Mouse (Mus musculus) hindbrain, embryonic 12.5 days (tissue): ENCODE data around the gene 4930558K02Rik. TPM values are rescaled to one million over a fixed set of nuclear protein-coding genes. Genes with fewer than 3 reads are reported as not detected.

Experiments
- ATAC-seq: fragments of 200-750 bp; cut with Nextera tagmentation; 2 replicates; pipeline ENCODE4 v1.8.0; 2017; ENCODE audit warnings: moderate TSS enrichment; ENCODE audit not compliant: low FRiP score
- H3K27ac ChIP-seq: fragments of 300-500 bp; sonication (generic); 2 replicates; pipeline ENCODE4 v1.5.1; 2016; ENCODE audit warnings: mild to moderate bottlenecking
- H3K27me3 ChIP-seq: fragments of 300-500 bp; sonication (generic); 2 replicates; pipeline ENCODE4 v1.6.1; 2016; ENCODE audit warnings: mild to moderate bottlenecking
- H3K36me3 ChIP-seq: fragments of 300-500 bp; sonication (generic); 2 replicates; pipeline ENCODE4 v1.6.1; 2016; ENCODE audit warnings: mild to moderate bottlenecking
- H3K4me1 ChIP-seq: fragments of 300-500 bp; sonication (generic); 2 replicates; pipeline ENCODE4 v1.6.1; 2016
- H3K4me2 ChIP-seq: fragments of 300-500 bp; sonication (generic); replicated peaks from 2 replicates; pipeline ENCODE4 v1.6.1; 2016; ENCODE audit warnings: mild to moderate bottlenecking
- H3K4me3 ChIP-seq: fragments of 300-500 bp; sonication (generic); 2 replicates; pipeline ENCODE4 v1.5.1; 2016; ENCODE audit warnings: mild to moderate bottlenecking
- H3K9ac ChIP-seq: fragments of 300-500 bp; sonication (generic); 2 replicates; pipeline ENCODE4 v1.6.1; 2016; ENCODE audit warnings: mild to moderate bottlenecking, moderate library complexity
- H3K9me3 ChIP-seq: fragments of 300-500 bp; sonication (generic); replicated peaks from 2 replicates; pipeline ENCODE4 v1.6.1; 2016; ENCODE audit warnings: mild to moderate bottlenecking
- whole genome bisulfite sequencing: fragments of 180-500 bp; shearing (Covaris S2); methylation state at CpG from one replicate; pipeline ENCODE4 v1.1.7; 2016; 5-methylcytosine and 5-hydroxymethylcytosine counted together
- polyA plus RNA-seq: library from polyadenylated mRNA; unstranded; fragments of >200 nt; fragmentation: Nextera tagmentation; extraction: Ambion mirVana; gene quantifications from 2 replicates; pipeline ENCODE4 v1.2.1, GENCODE M21; 2016

4930558K02Rik gene
- polyA plus RNA-seq, 1 experiment from 2014 or later, result not detected

DNA sequence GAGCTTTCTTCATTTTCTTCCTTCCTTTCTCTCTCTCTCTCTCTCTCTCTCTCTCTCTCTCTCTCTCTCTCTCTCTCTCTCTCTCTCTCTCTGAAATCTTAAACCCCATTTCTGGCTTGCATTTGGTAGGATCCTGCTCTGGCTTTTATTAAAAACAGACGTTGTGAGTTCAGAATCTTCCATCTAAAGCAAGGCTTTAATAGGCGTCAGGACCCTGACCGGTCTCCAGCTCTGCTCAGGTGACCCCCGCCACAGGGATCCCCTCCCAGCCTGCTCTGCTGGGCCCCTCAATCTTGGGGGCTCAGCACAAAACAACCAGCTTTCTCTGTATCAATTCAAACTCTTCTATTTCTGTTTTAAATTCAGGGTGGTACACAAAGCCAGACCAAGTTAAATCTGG lies 28.8 kb upstream of the 4930558K02Rik start:
- peak overlapping the region; percentile 85 for H3K27ac ChIP-seq

DNA sequence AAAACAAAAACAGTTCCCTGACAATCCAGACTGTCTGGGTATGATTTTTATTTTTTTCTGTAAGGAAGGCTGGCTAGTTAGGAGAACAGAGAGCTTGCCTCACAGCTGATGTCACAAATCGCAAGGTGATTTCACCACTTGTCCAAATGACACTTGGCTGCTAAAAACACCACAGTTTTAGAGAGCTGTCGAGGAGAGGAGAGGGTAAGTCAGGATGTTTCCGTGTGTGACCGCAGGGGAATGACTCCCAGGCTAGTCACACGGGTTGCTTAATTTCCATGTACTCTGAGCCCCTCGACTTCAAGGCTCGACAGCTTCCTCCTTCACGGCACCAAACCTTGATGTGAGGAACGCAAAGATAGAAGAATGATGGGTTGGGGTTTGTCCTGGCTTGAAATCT lies 26.7 kb upstream of the 4930558K02Rik start:
- no peak overlapping the region for H3K9ac ChIP-seq
- no peaks in the 10 kb centered on the region for H3K9me3 ChIP-seq
- ATAC-seq, result no peak
- WGBS, result 80% methylated on average over 9 of the region's 9 CpGs
- H3K4me1 ChIP-seq, result peaks cover 29% of the 10 kb centered on the region
- no peak overlapping the region for H3K4me3 ChIP-seq
- H3K27ac ChIP-seq, result peak overlapping the region; percentile 45; the same call in 1 of the 2 replicates
- no peaks in the 10 kb centered on the region for H3K27me3 ChIP-seq
- H3K36me3 ChIP-seq, result 0 out of 2 replicates have a peak, but pooled peaks cover 6% of the 10 kb centered on the region
- no peak overlapping the region for H3K4me2 ChIP-seq

More for the DNA sequence above, 28.8 kb upstream of the 4930558K02Rik start:
- Histone ChIP-seq H3K4me2 (no peak overlapping the region), H3K4me3 (no peak overlapping the region), H3K27me3 (no peaks in the 10 kb centered on the region), H3K9me3 (no peaks in the 10 kb centered on the region), H3K4me1 (peaks cover 26% of the 10 kb centered on the region), H3K36me3 (0 out of 2 replicates have a peak, but pooled peaks cover 6% of the 10 kb centered on the region), H3K9ac (no peak overlapping the region)
- no peak for ATAC-seq
- 45% methylated on average over 4 of the region's 4 CpGs for WGBS

GRCm38 (mm10) chr1:162004821-162005770 lies 25.7 kb upstream of the 4930558K02Rik start:
- H3K4me3 ChIP-seq, result no peak overlapping the region
- WGBS, result 37% methylated on average over 23 of the region's 23 CpGs
- no peaks in the 10 kb centered on the region for H3K27me3 ChIP-seq
- peak overlapping the region; percentile 38 for H3K9ac ChIP-seq
- no peaks in the 10 kb centered on the region for H3K36me3 ChIP-seq
- ATAC-seq, result peak; percentile 49
- peak overlapping the region; percentile 30 for H3K4me2 ChIP-seq
- H3K27ac ChIP-seq, result peak overlapping the region; percentile 85
- peaks cover 34% of the 10 kb centered on the region for H3K4me1 ChIP-seq
- no peaks in the 10 kb centered on the region for H3K9me3 ChIP-seq

DNA sequence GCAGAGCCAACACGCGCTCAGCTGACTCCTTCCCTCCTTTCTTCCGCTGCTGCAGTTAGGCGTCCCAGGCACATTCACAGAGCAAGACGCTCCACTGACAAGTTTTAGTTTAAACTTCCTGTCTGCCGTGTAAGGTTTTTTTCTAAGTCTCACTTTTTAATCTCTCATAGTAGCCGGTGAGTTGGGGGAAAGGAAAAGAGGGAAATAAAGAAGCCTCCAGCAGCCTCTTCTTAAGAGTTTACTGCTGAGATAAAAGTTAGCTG lies 25.0 kb upstream of the 4930558K02Rik start:
- Histone ChIP-seq H3K9ac (no peak overlapping the region), H3K4me3 (no peak overlapping the region), H3K27me3 (no peaks in the 10 kb centered on the region), H3K27ac (peak overlapping the region; percentile 85), H3K36me3 (no peaks in the 10 kb centered on the region), H3K4me1 (peaks cover 37% of the 10 kb centered on the region), H3K4me2 (0 out of 2 replicates have a peak overlapping the region, but pooled peaks have one; percentile 30), H3K9me3 (no peaks in the 10 kb centered on the region)
- no peak for ATAC-seq
- WGBS, result 42% methylated on average over 7 of the region's 7 CpGs

DNA sequence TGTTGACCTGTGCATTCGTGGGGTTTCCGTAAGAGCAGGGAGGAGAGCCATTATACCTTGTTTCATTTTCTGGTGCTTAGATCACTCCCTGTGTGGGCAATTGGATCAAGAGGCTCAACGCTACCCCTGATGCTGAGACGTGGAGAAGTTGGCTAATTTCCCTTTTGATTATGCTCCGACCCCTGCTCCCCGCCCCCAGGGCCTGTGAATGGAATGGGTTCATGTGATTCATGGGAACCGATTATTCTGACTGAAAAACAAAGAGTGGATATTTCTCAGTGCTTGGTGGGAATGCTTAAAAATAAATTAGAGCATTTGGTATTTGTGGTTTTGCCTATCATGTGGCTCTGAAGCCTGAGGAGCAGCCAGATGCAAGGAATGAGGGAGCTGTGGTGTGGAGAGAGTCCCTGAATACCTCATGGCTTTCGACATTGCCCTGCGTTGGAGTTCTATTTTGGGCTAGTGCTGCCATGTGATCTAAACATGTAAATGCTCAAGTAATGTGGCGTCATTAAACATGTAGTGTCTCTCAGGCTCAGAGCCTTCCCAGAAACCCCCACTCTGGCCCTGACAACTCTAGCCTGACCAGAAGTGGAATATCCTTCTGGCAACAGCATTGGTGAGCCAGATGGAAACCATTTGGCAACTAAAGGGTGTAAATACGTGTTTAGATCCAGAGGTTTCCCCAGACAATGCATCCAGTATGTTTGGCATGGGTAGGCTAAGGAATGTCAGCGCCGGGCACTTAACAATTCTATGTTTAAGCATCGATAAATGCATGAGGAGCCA lies 24.5 kb upstream of the 4930558K02Rik start:
- H3K4me3 ChIP-seq, result no peak overlapping the region
- no peak overlapping the region for H3K4me2 ChIP-seq
- no peak overlapping the region for H3K9ac ChIP-seq
- no peak for ATAC-seq
- no peaks in the 10 kb centered on the region for H3K36me3 ChIP-seq
- H3K9me3 ChIP-seq, result no peaks in the 10 kb centered on the region
- H3K4me1 ChIP-seq, result peaks cover 37% of the 10 kb centered on the region
- H3K27me3 ChIP-seq, result no peaks in the 10 kb centered on the region
- H3K27ac ChIP-seq, result peak overlapping the region; percentile 85
- WGBS, result 49% methylated on average over 14 of the region's 14 CpGs

- Histone ChIP-seq H3K9ac (no peak overlapping the region), H3K4me3 (no peak overlapping the region), H3K27me3 (no peaks in the 10 kb centered on the region), H3K9me3 (no peaks in the 10 kb centered on the region), H3K4me1 (peaks cover 34% of the 10 kb centered on the region), H3K27ac (peak overlapping the region; percentile 74), H3K36me3 (no peaks in the 10 kb centered on the region), H3K4me2 (no peak overlapping the region)
- ATAC-seq, result no peak
- WGBS, result 60% methylated on average over 8 of the region's 8 CpGs
Measured at GRCm38 (mm10) chr1:162001328-162001727, 21.9 kb upstream of the 4930558K02Rik start.

- peak; percentile 93 for ATAC-seq
- peak overlapping the region; percentile 41 for H3K4me2 ChIP-seq
- WGBS, result 2% methylated on average over 4 of the region's 4 CpGs
Measured at GRCm38 (mm10) chr1:161999882-162000371, 20.5 kb upstream of the 4930558K02Rik start.

GRCm38 (mm10) chr1:161999338-161999737 lies 19.9 kb upstream of the 4930558K02Rik start:
- peak overlapping the region; percentile 45 for H3K9ac ChIP-seq
- peak overlapping the region; percentile 74 for H3K27ac ChIP-seq
- ATAC-seq, result 0 out of 2 replicates have a peak, but pooled peaks have one; percentile 24
- H3K9me3 ChIP-seq, result no peaks in the 10 kb centered on the region
- H3K4me2 ChIP-seq, result 0 out of 2 replicates have a peak overlapping the region, but pooled peaks have one; percentile 1
- no peaks in the 10 kb centered on the region for H3K36me3 ChIP-seq
- H3K4me1 ChIP-seq, result peaks cover 22% of the 10 kb centered on the region
- H3K27me3 ChIP-seq, result no peaks in the 10 kb centered on the region
- WGBS, result 45% methylated on average over 5 of the region's 5 CpGs
- H3K4me3 ChIP-seq, result no peak overlapping the region

More at GRCm38 (mm10) chr1:161999882-162000371, 20.5 kb upstream of the 4930558K02Rik start:
- H3K9ac ChIP-seq, result peak overlapping the region; percentile 45; the same call in 1 of the 2 replicates
- no peaks in the 10 kb centered on the region for H3K9me3 ChIP-seq
- no peaks in the 10 kb centered on the region for H3K36me3 ChIP-seq
- H3K27me3 ChIP-seq, result no peaks in the 10 kb centered on the region
- H3K4me3 ChIP-seq, result no peak overlapping the region
- peak overlapping the region; percentile 74 for H3K27ac ChIP-seq
- H3K4me1 ChIP-seq, result peaks cover 28% of the 10 kb centered on the region

DNA sequence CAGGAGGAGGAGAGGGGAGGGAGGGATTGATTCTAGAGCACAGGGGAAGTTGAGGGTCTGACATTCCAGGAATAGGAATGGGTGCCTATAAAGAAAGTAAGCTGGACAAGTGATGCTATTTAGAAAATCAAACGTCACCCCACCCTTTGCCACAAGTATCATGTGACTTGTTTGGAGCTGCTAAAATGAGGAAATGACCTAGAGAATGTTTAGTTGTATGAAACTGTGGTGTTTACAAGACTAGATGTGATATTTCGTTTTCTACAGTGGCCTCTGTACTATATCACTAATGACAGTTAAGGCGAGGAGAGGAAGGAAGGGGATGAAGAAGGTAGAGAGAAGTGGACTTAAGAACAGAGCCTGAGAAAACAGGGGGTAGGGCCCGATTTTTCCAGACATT lies 19.3 kb upstream of the 4930558K02Rik start:
- ATAC-seq, result no peak
- 70% methylated on average over 4 of the region's 4 CpGs for WGBS
- H3K36me3 ChIP-seq, result no peaks in the 10 kb centered on the region

GRCm38 (mm10) chr1:161992389-161992788 lies 13.0 kb upstream of the 4930558K02Rik start:
- H3K4me2 ChIP-seq, result no peak overlapping the region
- no peaks in the 10 kb centered on the region for H3K27me3 ChIP-seq
- H3K9me3 ChIP-seq, result no peaks in the 10 kb centered on the region
- H3K27ac ChIP-seq, result no peak overlapping the region
- WGBS, result 90% methylated on average over 7 of the region's 7 CpGs
- H3K4me1 ChIP-seq, result peaks cover 3% of the 10 kb centered on the region; the same call in 1 of the 2 replicates
- no peak overlapping the region for H3K4me3 ChIP-seq
- no peak overlapping the region for H3K9ac ChIP-seq
- no peaks in the 10 kb centered on the region for H3K36me3 ChIP-seq
- no peak for ATAC-seq

More for the DNA sequence above, 19.3 kb upstream of the 4930558K02Rik start:
- Histone ChIP-seq H3K4me1 (peaks cover 16% of the 10 kb centered on the region), H3K4me2 (no peak overlapping the region), H3K4me3 (no peak overlapping the region), H3K9ac (no peak overlapping the region), H3K27me3 (no peaks in the 10 kb centered on the region), H3K9me3 (no peaks in the 10 kb centered on the region), H3K27ac (no peak overlapping the region; the same call in 1 of the 2 replicates)

GRCm38 (mm10) chr1:161991846-161992245 lies 12.4 kb upstream of the 4930558K02Rik start:
- WGBS, result 92% methylated on average over 11 of the region's 11 CpGs
- no peak overlapping the region for H3K4me2 ChIP-seq
- H3K27me3 ChIP-seq, result no peaks in the 10 kb centered on the region
- H3K4me1 ChIP-seq, result peaks cover 3% of the 10 kb centered on the region; the same call in 1 of the 2 replicates
- H3K9ac ChIP-seq, result no peak overlapping the region
- no peaks in the 10 kb centered on the region for H3K36me3 ChIP-seq
- no peak overlapping the region for H3K27ac ChIP-seq
- no peaks in the 10 kb centered on the region for H3K9me3 ChIP-seq
- ATAC-seq, result no peak
- H3K4me3 ChIP-seq, result no peak overlapping the region
